In the genomic region with DNA sequence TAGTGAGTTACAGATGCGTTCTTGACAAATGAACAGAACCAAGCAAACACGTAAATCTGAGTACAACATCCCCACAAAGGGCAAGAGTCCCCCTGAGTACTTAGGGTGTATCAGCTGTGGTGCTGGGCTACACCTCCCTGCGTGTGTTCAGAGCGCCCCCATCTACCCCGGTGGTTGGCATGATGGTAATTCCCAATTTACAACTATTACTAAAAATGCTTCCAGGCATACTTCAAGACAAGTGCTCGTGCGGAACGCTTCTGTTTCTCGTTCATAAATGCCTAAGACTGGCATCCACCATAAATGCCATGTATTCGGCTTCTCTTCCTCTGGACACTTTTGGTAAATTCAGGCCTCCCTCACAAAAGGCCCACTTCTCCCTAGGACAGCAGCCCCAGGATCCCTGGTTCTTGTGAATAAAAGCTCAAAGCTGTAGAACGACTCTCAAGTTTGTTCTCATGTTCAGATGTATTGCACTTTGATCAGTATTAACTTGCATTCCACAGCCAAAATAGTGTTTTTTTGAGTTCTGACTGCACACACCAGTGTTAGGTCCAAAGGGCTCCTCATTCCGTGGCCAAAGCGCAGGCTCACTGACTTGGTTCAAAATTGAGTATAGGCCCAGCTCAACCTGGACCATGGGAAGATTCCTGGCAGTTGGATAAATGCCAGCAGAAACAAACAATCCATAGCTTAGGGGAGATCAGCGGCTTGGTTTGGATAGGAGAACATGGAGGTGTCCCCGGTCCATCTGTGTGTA, we compare ENCODE assay signal across 7 mouse cellular contexts. TPM values are rescaled to one million over a fixed set of nuclear protein-coding genes. Genes with fewer than 3 reads are reported as not detected.
DNase-seq lines count a peak whose midpoint lies in the region; ATAC-seq and TF ChIP-seq lines count a peak whose summit lies in the region.

No protein-coding gene starts in this region.

- peak; percentile 71; the same call in 1 of the 2 replicates for ATAC-seq in limb, embryonic 11.5 days (ENCODE audit: insufficient number of reproducible peaks, low FRiP score, low TSS enrichment, low read depth)

- no peaks in the 10 kb centered on the region for H3K36me3 ChIP-seq in limb, embryonic 11.5 days (ENCODE audit: control insufficient read depth, insufficient read depth, low read length)
- peaks cover 36% of the 10 kb centered on the region for H3K36me3 ChIP-seq in midbrain, embryonic 10.5 days

- no peaks in the 10 kb centered on the region for H3K4me1 ChIP-seq in bone marrow, adult 2 months (ENCODE audit: control insufficient read depth, insufficient read depth, low read length)
- H3K4me1 ChIP-seq in limb, embryonic 11.5 days (ENCODE audit: control insufficient read depth, insufficient read depth, low read length): no peaks in the 10 kb centered on the region
- H3K4me1 ChIP-seq in midbrain, embryonic 10.5 days: peaks cover 17% of the 10 kb centered on the region

- TF ChIP-seq CTCF in bone marrow, adult 2 months (IDR thresholded peaks at IDR 0.05; ENCODE audit: control insufficient read depth, insufficient read depth, low read length): peak; percentile 51

- H3K9ac ChIP-seq in limb, embryonic 11.5 days (ENCODE audit: low read length): peak overlapping the region; percentile 77

- no peaks in the 10 kb centered on the region for H3K27me3 ChIP-seq in limb, embryonic 11.5 days (ENCODE audit: control insufficient read depth, insufficient read depth, low read length)
- no peaks in the 10 kb centered on the region for H3K27me3 ChIP-seq in midbrain, embryonic 10.5 days (ENCODE audit: low read depth, poor library complexity, severe bottlenecking)

- intact Hi-C loops in gastrocnemius, postnatal 14 days (cut with DNase I; ENCODE audit: low total_unique reads): no loop called here

- no peaks in the 10 kb centered on the region for H3K9me3 ChIP-seq in limb, embryonic 11.5 days (ENCODE audit: control insufficient read depth, low read length)
- no peaks in the 10 kb centered on the region for H3K9me3 ChIP-seq in midbrain, embryonic 10.5 days (replicated peaks)

- no peak for TF ChIP-seq POLR2A in bone marrow, adult 2 months (IDR thresholded peaks at IDR 0.05; ENCODE audit: borderline replicate concordance, control insufficient read depth, low read depth, low read length)

- peak overlapping the region; percentile 92 for H3K4me3 ChIP-seq in bone marrow, adult 2 months (replicated peaks; ENCODE audit: control insufficient read depth, low read depth, low read length)
- H3K4me3 ChIP-seq in limb, embryonic 11.5 days (ENCODE audit: low read depth, low read length): peak overlapping the region; percentile 58
- peak overlapping the region; percentile 63 for H3K4me3 ChIP-seq in midbrain, embryonic 10.5 days

- peak; percentile 26 for DNase-seq in ES-CJ7 (ENCODE audit: low read depth, low spot score)
- DNase-seq in gastrocnemius, postnatal 14 days: peak; percentile 17
- DNase-seq in induced T-regulatory cell, adult 2 months (ENCODE audit: low read depth): peak; percentile 73
- peak; percentile 61 for DNase-seq in limb, embryonic 11.5 days (ENCODE audit: low spot score)
- peak; percentile 20 for DNase-seq in midbrain, embryonic 10.5 days (ENCODE audit: low spot score)
- peak; percentile 20 for DNase-seq in right cerebral cortex, postnatal 4 days

- 35% methylated on average over 15 of the region's 15 CpGs for WGBS in bone marrow, adult 2 months
- WGBS in limb, embryonic 11.5 days: 40% methylated on average over 15 of the region's 15 CpGs
- 49% methylated on average over 15 of the region's 15 CpGs for WGBS in midbrain, embryonic 10.5 days

- H3K4me2 ChIP-seq in limb, embryonic 11.5 days (ENCODE audit: low read depth, severe bottlenecking): peak overlapping the region; percentile 77

- H3K27ac ChIP-seq in bone marrow, adult 2 months (ENCODE audit: control insufficient read depth, insufficient read depth, low read depth, low read length, poor library complexity): peak overlapping the region; percentile 46; the same call in 1 of the 2 replicates
- H3K27ac ChIP-seq in limb, embryonic 11.5 days (replicated peaks; ENCODE audit: low read depth, low read length): no peak overlapping the region
- H3K27ac ChIP-seq in midbrain, embryonic 10.5 days (replicated peaks): peak overlapping the region; percentile 81

RNA-seq across cellular contexts. Expression of a gene that starts 0.6 kb away (rescaled TPM):
- polyA plus RNA-seq in bone marrow, adult 2 months (2011; ENCODE audit: insufficient read depth, insufficient read length, low replicate concordance, missing spikeins): 3.1 and 11.7 TPM in 2 replicates
- total RNA-seq in gastrocnemius, postnatal 14 days (2021): 1 to 10 TPM; 1.5 to 1.6 TPM
- 3.3 and 4.5 TPM in 2 replicates for polyA plus RNA-seq in limb, embryonic 11.5 days (2014; fragmentation: Nextera tagmentation; extraction: Ambion mirVana)
- 3.4 and 3.7 TPM in 2 replicates for polyA plus RNA-seq in midbrain, embryonic 10.5 days (2016; fragmentation: Nextera tagmentation; extraction: Ambion mirVana)

RNA-seq across cellular contexts. Expression of a gene that starts 23.2 kb away (rescaled TPM):
- polyA plus RNA-seq in bone marrow, adult 2 months (2011; ENCODE audit: insufficient read depth, insufficient read length, low replicate concordance, missing spikeins): 19.3 and 24.3 TPM in 2 replicates
- 10 to 100 TPM; 10.9 to 12.9 TPM for total RNA-seq in gastrocnemius, postnatal 14 days (2021)
- 15.1 and 15.3 TPM in 2 replicates for polyA plus RNA-seq in limb, embryonic 11.5 days (2014; fragmentation: Nextera tagmentation; extraction: Ambion mirVana)
- polyA plus RNA-seq in midbrain, embryonic 10.5 days (2016; fragmentation: Nextera tagmentation; extraction: Ambion mirVana): 18.9 and 21.0 TPM in 2 replicates

RNA-seq across cellular contexts. Expression of a gene that starts 31.8 kb away (rescaled TPM):
- polyA plus RNA-seq in bone marrow, adult 2 months (2011; ENCODE audit: insufficient read depth, insufficient read length, low replicate concordance, missing spikeins): 5.4 and 7.1 TPM in 2 replicates
- 10 to 100 TPM; 19.6 to 24.4 TPM for total RNA-seq in gastrocnemius, postnatal 14 days (2021)
- 24.2 and 24.4 TPM in 2 replicates for polyA plus RNA-seq in limb, embryonic 11.5 days (2014; fragmentation: Nextera tagmentation; extraction: Ambion mirVana)
- 19.0 and 21.7 TPM in 2 replicates for polyA plus RNA-seq in midbrain, embryonic 10.5 days (2016; fragmentation: Nextera tagmentation; extraction: Ambion mirVana)

RNA-seq across cellular contexts. Expression of a gene that starts 40.8 kb away (rescaled TPM):
- polyA plus RNA-seq in bone marrow, adult 2 months (2011; ENCODE audit: insufficient read depth, insufficient read length, low replicate concordance, missing spikeins): not detected in 2 replicates
- total RNA-seq in gastrocnemius, postnatal 14 days (2021): not detected
- not detected in 2 replicates for polyA plus RNA-seq in limb, embryonic 11.5 days (2014; fragmentation: Nextera tagmentation; extraction: Ambion mirVana)
- 0.36 TPM in 1 of 2 replicates, not detected in the other for polyA plus RNA-seq in midbrain, embryonic 10.5 days (2016; fragmentation: Nextera tagmentation; extraction: Ambion mirVana)

Comparison
In these comparisons a context has a peak if more than half of its experiments do, and no peak if none do; other contexts are left out.
1. DNase-seq: peak in every context shown above with its lines; median percentile 73 in induced T-regulatory cell, adult 2 months; 61 in limb, embryonic 11.5 days; 26 in ES-CJ7; 20 in midbrain, embryonic 10.5 days; 20 in right cerebral cortex, postnatal 4 days; 17 in gastrocnemius, postnatal 14 days.